Mouse (Mus musculus) neural tube, embryonic 12.5 days (tissue): ENCODE measurements around the gene Rexo1. TPM values are rescaled to one million over a fixed set of nuclear protein-coding genes. Genes with fewer than 3 reads are reported as not detected.
"Not testable (repeated sequence)": the region's sequence is repeated elsewhere in the genome, so short reads cannot be mapped to it uniquely, and the experiment has no call there.

ENCODE experiments used
- ATAC-seq: fragments of 200-750 bp; cut with Nextera tagmentation; 2 replicates; pipeline ENCODE4 v1.8.0; 2017; ENCODE audit warnings: low read depth, mild to moderate bottlenecking, moderate TSS enrichment, moderate library complexity; ENCODE audit not compliant: low FRiP score
- H3K27ac ChIP-seq: fragments of 300-500 bp; sonication (generic); 2 replicates; pipeline ENCODE4 v1.5.1; 2016
- H3K27me3 ChIP-seq: fragments of 300-500 bp; sonication (generic); replicated peaks from 2 replicates; pipeline ENCODE4 v1.6.1; 2016; ENCODE audit warnings: mild to moderate bottlenecking
- H3K36me3 ChIP-seq: fragments of 300-500 bp; sonication (generic); 2 replicates; pipeline ENCODE4 v1.6.1; 2016; ENCODE audit warnings: mild to moderate bottlenecking
- H3K4me1 ChIP-seq: fragments of 300-500 bp; sonication (generic); 2 replicates; pipeline ENCODE4 v1.6.1; 2016
- H3K4me2 ChIP-seq: fragments of 300-500 bp; sonication (generic); replicated peaks from 2 replicates; pipeline ENCODE4 v1.6.1; 2016; ENCODE audit warnings: mild to moderate bottlenecking
- H3K4me3 ChIP-seq: fragments of 300-500 bp; sonication (generic); 2 replicates; pipeline ENCODE4 v1.5.1; 2016
- H3K9ac ChIP-seq: fragments of 300-500 bp; sonication (generic); 2 replicates; pipeline ENCODE4 v1.6.1; 2016; ENCODE audit warnings: mild to moderate bottlenecking
- H3K9me3 ChIP-seq: fragments of 300-500 bp; sonication (generic); 2 replicates; pipeline ENCODE4 v1.6.1; 2016; ENCODE audit warnings: mild to moderate bottlenecking
- WGBS: fragments of 180-500 bp; shearing (Covaris S2); methylation state at CpG from one replicate; pipeline ENCODE4 v1.1.7; 2016; 5-methylcytosine and 5-hydroxymethylcytosine counted together
- polyA plus RNA-seq: library from polyadenylated mRNA; unstranded; fragments of >200 nt; fragmentation: Nextera tagmentation; extraction: Ambion mirVana; gene quantifications from 2 replicates; pipeline ENCODE4 v1.2.1, GENCODE M21; 2016

Gene Rexo1
- 35.6 and 35.9 TPM in 2 replicates for polyA plus RNA-seq

DNA sequence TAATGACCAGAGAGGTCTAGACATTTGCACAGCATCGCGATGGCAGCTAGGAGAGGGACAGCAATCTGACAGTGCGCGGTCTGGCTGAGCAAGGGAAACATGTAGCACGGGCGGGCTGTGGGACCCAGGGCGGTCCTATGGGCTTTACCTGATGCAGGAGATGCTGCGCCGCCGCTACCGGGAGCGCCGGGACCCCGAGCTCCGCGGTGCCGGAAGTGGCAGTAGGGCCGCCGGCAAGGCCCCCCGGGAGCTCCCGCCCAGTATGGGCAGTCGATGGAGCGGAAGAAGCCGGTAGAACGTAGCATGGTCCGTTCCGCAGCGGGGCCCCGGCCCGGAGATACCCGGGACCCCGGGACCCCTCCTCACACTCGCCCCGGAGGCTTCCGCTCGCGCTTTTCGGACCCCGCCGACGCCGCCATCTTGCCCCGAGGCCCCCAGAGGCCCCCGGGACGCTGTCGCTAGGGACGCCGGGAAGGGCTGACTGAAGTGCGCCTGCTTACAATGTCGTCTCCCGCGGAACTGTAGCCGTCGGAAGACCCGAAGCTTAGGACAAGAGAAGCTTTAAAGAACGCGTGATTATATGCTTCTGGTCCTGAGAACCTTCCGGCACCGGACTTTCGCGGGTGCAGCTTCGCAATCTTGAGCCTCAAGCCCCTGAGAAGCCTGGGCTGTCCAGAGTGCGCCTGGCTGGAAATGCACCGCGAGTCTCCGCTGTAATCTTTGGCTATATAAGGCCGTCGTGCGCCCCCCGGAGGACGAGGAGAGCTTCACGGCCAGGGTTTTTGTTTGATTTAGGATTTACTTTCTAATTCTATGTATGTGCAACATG is at the start of gene Rexo1:
Gene Rexo1 (minus strand): TSS at position 445 of the 829 bp plus-strand sequence.
- ATAC-seq: peak; percentile 75
- Histone ChIP-seq H3K27ac (peak within 1 kb of the TSS; percentile 71), H3K27me3 (no peaks in the 10 kb centered on the region), H3K9ac (peak within 1 kb of the TSS; percentile 94), H3K4me3 (peak within 1 kb of the TSS; percentile 97), H3K36me3 (no peaks in the 10 kb centered on the region), H3K4me2 (peak within 1 kb of the TSS; percentile 92), H3K9me3 (no peaks in the 10 kb centered on the region), H3K4me1 (peaks cover 33% of the 10 kb centered on the region)
- WGBS: under 1% methylated on average over 72 of the region's 72 CpGs

DNA sequence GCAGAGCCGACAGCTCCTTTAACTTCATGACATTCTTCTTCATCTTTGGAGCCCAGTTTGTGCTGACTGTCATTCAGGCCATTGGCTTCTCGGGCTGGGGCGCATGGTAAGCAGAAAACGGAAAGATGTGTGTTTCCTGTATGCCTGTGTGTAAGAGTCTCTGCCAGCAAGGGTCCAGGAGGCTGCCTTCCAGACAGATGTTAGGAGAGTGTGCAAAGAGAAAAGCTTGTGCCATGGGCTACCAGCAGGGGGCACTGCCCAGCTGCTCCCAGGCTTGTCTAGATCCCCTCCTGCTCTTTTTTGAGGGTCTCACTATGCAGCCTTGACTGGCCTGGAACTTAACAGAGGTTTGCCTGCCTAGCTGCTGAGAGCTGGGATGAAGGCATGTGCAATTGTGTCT is 49.7 kb upstream of the Rexo1 start:
- H3K4me2 ChIP-seq: no peak overlapping the region
- no peaks in the 10 kb centered on the region for H3K4me1 ChIP-seq
- peak; percentile 48; the same call in 1 of the 2 replicates for ATAC-seq
- peaks cover 74% of the 10 kb centered on the region for H3K36me3 ChIP-seq
- no peak overlapping the region for H3K27ac ChIP-seq
- H3K9ac ChIP-seq: no peak overlapping the region
- 81% methylated on average over 4 of the region's 4 CpGs for WGBS
- H3K9me3 ChIP-seq: no peaks in the 10 kb centered on the region
- H3K4me3 ChIP-seq: no peak overlapping the region
- no peaks in the 10 kb centered on the region for H3K27me3 ChIP-seq

DNA sequence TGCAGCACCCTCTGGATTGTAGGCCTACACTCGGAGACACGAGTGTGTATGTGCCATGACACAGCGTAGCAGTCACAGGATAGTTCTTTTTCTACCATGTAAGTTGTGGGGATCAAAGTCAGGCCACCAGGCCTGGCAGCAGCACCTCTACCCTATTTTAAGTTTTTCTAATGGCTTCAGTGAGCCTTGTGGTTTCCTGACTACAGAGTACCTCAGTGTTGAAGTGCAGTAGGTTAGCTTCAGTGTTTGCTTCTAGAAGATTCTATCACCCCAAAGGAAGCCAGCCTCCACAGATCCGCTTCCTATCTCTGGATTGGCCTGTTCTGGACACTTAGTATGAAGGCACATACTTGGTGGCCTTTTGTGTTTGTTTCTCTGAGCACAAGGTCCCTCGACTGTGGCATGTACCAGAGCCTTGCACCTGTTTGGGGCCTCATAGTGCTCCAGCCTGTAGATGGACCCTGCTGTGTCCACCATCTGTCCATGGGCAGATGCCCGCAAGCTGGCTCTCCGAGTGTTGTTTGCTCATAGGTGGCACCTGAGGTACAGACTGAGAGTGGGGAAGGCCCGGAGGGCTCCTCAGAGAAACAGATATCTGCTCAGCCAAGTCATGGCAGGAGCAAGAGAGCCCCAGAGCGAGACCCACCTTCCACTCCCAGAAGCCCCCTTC is 48.9 kb upstream of the Rexo1 start:
- WGBS: 92% methylated on average over 9 of the region's 9 CpGs
- no peaks in the 10 kb centered on the region for H3K9me3 ChIP-seq
- H3K27me3 ChIP-seq: no peaks in the 10 kb centered on the region
- no peaks in the 10 kb centered on the region for H3K4me1 ChIP-seq
- H3K4me3 ChIP-seq: no peak overlapping the region
- no peak for ATAC-seq
- peaks cover 68% of the 10 kb centered on the region for H3K36me3 ChIP-seq
- no peak overlapping the region for H3K9ac ChIP-seq
- no peak overlapping the region for H3K4me2 ChIP-seq
- H3K27ac ChIP-seq: no peak overlapping the region

DNA sequence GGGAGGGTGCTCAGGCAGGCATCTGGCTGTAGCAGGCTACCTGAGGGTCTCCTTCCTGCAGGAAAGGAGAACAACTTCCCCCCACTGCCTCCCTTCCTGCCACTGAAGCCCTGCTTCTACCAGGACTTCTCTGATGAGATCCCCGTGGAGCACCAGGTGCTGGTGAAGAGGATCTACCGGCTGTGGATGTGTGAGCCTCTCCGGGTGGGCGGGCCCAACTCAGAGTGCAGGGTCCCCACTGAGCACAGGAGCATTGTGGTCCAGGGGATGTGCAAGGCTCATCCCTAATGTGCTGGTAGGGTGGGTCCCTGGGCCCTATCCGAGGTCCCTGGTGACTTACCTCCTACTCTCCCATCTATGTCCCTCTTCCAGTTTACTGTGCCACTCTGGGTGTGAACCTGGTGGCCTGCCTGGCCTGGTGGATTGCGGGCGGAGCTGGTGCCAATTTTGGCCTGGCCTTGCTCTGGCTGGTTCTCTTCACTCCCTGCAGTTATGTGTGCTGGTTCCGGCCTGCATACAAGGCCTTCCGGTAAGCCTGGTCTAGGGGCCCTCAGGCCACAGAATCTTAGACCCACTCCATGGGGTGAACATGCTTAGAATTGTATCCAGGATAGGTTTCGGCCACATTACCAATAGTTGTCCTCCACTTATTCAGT is 48.0 kb upstream of the Rexo1 start:
- no peak overlapping the region for H3K9ac ChIP-seq
- no peaks in the 10 kb centered on the region for H3K9me3 ChIP-seq
- H3K36me3 ChIP-seq: peaks cover 59% of the 10 kb centered on the region
- no peaks in the 10 kb centered on the region for H3K27me3 ChIP-seq
- H3K4me2 ChIP-seq: no peak overlapping the region
- ATAC-seq: no peak
- no peak overlapping the region for H3K4me3 ChIP-seq
- H3K27ac ChIP-seq: no peak overlapping the region
- peaks cover under 1% of the 10 kb centered on the region; the same call in 1 of the 2 replicates for H3K4me1 ChIP-seq
- WGBS: 94% methylated on average over 10 of the region's 10 CpGs

DNA sequence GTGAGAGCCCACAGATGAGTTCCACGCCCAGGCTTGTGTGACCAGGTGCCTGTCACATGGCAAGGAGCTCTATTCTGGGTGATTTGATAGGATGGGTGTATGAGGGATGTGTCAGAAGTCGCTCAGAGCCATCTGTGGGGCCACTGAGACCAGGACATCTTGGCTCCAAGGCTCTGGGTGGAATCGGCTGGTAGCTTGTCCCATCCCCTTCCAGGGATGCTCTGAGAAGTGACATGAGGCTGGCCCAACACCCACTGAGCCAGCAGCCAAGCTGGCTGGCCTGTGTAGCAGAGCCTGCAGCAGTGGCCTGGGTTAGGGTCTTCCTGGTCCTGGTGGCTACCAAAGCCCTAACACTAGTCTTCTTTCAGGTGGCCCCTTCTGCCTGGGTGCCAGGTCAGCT is 47.1 kb upstream of the Rexo1 start:
- Histone ChIP-seq H3K36me3 (peaks cover 53% of the 10 kb centered on the region), H3K4me2 (no peak overlapping the region), H3K27me3 (no peaks in the 10 kb centered on the region), H3K4me3 (no peak overlapping the region), H3K9ac (no peak overlapping the region), H3K27ac (no peak overlapping the region), H3K9me3 (no peaks in the 10 kb centered on the region), H3K4me1 (peaks cover 10% of the 10 kb centered on the region)
- ATAC-seq: no peak
- 92% methylated on average over 3 of the region's 3 CpGs for WGBS

DNA sequence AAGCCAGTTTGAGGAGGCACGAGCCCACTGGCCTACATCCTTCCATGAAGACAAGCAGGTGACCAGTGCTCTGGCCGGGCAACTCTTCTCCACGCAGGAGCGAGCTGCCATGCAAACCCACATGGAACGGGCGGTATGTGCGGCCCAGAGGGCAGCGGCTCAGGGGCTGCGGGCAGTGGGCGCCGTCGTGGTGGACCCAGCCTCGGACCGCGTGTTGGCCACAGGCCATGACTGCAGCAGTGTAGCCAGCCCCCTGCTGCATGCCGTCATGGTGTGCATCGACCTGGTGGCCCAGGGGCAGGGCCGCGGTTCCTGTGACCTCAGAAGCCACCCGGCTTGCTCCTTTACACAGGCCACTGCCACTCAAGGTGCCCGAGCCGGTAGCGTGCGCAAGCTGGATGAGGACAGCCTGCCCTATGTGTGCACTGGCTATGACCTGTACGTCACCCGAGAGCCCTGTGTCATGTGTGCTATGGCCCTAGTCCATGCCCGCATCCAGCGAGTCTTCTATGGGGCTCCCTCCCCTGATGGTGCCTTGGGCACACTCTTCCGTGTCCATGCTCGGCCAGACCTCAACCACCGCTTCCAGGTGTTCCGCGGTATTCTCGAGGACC is 45.5 kb upstream of the Rexo1 start:
- Histone ChIP-seq H3K9me3 (no peaks in the 10 kb centered on the region), H3K36me3 (peaks cover 45% of the 10 kb centered on the region), H3K27ac (no peak overlapping the region), H3K4me3 (no peak overlapping the region), H3K4me1 (peaks cover 16% of the 10 kb centered on the region), H3K27me3 (no peaks in the 10 kb centered on the region), H3K9ac (no peak overlapping the region), H3K4me2 (no peak overlapping the region)
- WGBS: 95% methylated on average over 34 of the region's 34 CpGs
- no peak for ATAC-seq

DNA sequence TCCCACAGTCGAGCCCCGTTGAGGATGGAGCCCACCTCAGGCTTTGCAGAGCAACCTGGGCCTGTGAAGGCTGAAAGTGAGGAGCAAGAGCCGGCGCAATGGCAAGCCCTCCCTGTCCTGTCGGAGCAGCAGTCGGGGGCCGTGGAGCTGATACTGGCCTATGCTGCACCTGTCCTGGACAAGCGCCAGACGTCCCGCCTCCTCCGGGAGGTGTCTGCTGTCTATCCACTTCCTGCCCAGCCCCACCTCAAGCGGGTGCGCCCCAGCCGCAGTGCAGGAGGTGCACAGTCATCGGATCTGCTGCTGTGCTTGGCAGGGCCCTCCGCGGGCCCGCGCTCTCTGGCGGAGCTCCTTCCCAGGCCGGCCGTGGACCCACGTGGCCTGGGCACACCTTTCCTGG is 44.9 kb upstream of the Rexo1 start:
- no peak overlapping the region for H3K4me3 ChIP-seq
- peaks cover 16% of the 10 kb centered on the region for H3K4me1 ChIP-seq
- ATAC-seq: no peak
- H3K36me3 ChIP-seq: peaks cover 44% of the 10 kb centered on the region
- H3K27me3 ChIP-seq: no peaks in the 10 kb centered on the region
- H3K4me2 ChIP-seq: no peak overlapping the region
- H3K27ac ChIP-seq: no peak overlapping the region
- no peak overlapping the region for H3K9ac ChIP-seq
- no peaks in the 10 kb centered on the region for H3K9me3 ChIP-seq
- WGBS: 96% methylated on average over 23 of the region's 23 CpGs

DNA sequence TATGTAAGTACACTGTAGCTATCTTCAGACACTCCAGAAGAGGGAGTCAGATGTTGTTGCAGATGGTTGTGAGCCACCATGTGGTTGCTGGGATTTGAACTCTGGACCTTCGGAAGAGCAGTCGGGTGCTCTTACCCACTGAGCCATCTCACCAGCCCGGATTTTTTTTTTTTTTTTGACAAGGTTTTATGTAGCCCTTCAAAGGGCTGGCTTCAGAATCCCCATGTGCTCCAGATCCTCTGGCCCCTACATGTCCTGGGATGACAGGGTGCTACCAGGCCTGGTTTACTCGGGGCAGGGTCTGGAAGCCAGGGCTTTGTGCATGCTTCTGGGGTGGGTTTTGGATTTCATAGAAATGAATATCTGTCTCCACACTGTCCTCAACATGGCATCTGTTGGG is 44.4 kb upstream of the Rexo1 start, which contains the start of gene Gm49322:
Gene Gm49322 (plus strand): TSS at position 301 of the 400 bp plus-strand sequence.
- not testable (repeated sequence) for H3K27me3 ChIP-seq, H3K4me2 ChIP-seq, H3K27ac ChIP-seq, H3K4me3 ChIP-seq, ATAC-seq, H3K9ac ChIP-seq, H3K9me3 ChIP-seq
- Histone ChIP-seq H3K36me3 (peaks cover 44% of the 10 kb centered on the region), H3K4me1 (peaks cover 16% of the 10 kb centered on the region)
- WGBS: 95% methylated on average over 2 of the region's 4 CpGs

DNA sequence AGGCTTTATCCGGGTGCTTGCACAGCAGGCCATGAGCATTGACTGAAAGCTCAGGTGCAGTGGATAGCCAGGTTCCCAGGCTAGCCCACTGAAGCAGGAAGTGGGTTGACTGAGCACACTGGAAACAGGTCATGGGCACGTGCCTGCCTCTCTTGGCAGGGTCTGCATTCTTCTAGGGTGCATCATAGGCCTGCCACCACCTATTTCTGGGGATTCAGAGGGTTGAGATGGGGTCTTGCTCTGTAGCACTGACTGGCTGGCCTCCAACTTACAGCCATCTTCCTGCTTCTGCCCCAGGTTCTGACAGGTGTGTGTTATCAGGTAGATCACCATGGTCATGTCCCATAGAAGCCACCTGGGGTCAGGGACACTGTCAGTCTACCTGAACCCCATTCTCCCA is 43.6 kb upstream of the Rexo1 start:
- Histone ChIP-seq H3K4me1 (peaks cover 16% of the 10 kb centered on the region), H3K9ac (no peak overlapping the region), H3K4me3 (no peak overlapping the region), H3K36me3 (peaks cover 41% of the 10 kb centered on the region), H3K27me3 (no peaks in the 10 kb centered on the region), H3K27ac (no peak overlapping the region), H3K4me2 (no peak overlapping the region), H3K9me3 (no peaks in the 10 kb centered on the region)
- no peak for ATAC-seq
- WGBS: 89% methylated on average over 2 of the region's 2 CpGs

DNA sequence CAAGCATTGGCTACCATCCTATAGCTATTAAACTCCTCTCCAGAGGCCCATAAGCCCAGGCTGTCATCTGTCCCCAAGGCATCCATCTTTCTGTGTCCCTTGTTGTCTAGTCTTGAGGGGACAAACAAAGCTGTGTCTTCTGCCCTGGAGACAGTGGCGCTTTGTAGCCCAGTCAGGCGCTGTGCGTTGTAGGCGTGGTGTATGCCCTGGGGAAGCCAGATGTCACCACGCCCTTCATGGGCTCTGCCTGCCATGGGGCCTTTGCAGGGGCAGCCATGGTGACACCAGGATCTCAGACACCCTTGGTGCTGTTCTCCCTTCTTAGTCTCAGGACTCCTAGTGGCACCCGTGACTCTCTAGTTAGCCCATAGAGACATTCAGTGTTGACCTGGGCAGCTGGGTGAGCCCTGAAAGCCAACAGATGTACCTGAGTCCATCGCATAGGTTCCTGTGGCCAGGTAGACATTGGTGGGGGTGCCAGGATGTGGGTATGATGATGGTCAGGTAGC is 42.7 kb upstream of the Rexo1 start:
- 83% methylated on average over 7 of the region's 7 CpGs for WGBS
- ATAC-seq: no peak
- Histone ChIP-seq H3K4me1 (peaks cover 16% of the 10 kb centered on the region), H3K9me3 (no peaks in the 10 kb centered on the region), H3K27ac (no peak overlapping the region), H3K4me2 (peak overlapping the region; percentile 90), H3K9ac (peak overlapping the region; percentile 66; the same call in 1 of the 2 replicates), H3K27me3 (no peaks in the 10 kb centered on the region), H3K4me3 (peak overlapping the region; percentile 71; the same call in 1 of the 2 replicates), H3K36me3 (peaks cover 32% of the 10 kb centered on the region)

DNA sequence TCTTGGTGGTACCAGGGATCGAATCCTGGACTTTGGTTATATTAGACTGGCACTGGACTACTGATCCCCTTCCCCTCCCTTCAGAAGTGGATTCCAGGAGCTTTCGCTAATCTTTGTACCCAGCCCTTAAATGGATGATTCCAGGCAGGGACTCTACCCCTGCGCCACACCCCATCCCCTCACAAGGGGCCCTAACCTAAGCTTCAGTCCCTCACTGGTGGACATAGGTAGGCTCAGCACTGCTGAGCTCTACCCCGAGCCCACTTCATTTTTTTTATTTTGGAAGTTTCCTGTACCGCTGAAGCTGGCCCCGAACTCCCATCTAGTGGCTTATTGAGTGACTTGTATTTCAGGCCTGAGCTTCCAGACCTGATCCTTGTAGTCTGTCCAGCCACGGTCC is 42.0 kb upstream of the Rexo1 start:
- peak; percentile 18; the same call in 1 of the 2 replicates for ATAC-seq
- H3K36me3 ChIP-seq: peaks cover 25% of the 10 kb centered on the region
- H3K4me2 ChIP-seq: peak overlapping the region; percentile 90
- peak overlapping the region; percentile 71 for H3K4me3 ChIP-seq
- H3K4me1 ChIP-seq: peaks cover 16% of the 10 kb centered on the region
- 39% methylated on average over 7 of the region's 7 CpGs for WGBS
- peak overlapping the region; percentile 67 for H3K27ac ChIP-seq
- no peaks in the 10 kb centered on the region for H3K9me3 ChIP-seq
- H3K9ac ChIP-seq: peak overlapping the region; percentile 66
- H3K27me3 ChIP-seq: no peaks in the 10 kb centered on the region
